Mouse (Mus musculus): ENCODE measurements around the gene Polr2h. TPM values are rescaled to one million over a fixed set of nuclear protein-coding genes. Genes with fewer than 3 reads are reported as not detected.
"Not testable (repeated sequence)": the region's sequence is repeated elsewhere in the genome, so short reads cannot be mapped to it uniquely, and the experiment has no call there.

Polr2h gene
- 121 and 125 TPM in 2 replicates for polyA plus RNA-seq (2014; fragmentation: Nextera tagmentation; extraction: Ambion mirVana)

- peak within 1 kb of the TSS; percentile 93 for H3K4me2 ChIP-seq (ENCODE audit: low read depth)
- peaks cover 6% of the 10 kb centered on the region for H3K36me3 ChIP-seq (ENCODE audit: control insufficient read depth, insufficient read depth, low read length)
- peak within 1 kb of the TSS; percentile 82 for H3K9ac ChIP-seq (ENCODE audit: low read length)
- DNase-seq (ENCODE audit: low spot score) (peak; percentile 94), ATAC-seq (ENCODE audit: insufficient read depth, low FRiP score, low TSS enrichment) (peak; percentile 64)
- peak within 1 kb of the TSS; percentile 63 for H3K4me3 ChIP-seq (ENCODE audit: low read depth, low read length)
- no peaks in the 10 kb centered on the region for H3K9me3 ChIP-seq (ENCODE audit: control insufficient read depth, low read length)
- H3K27ac ChIP-seq (ENCODE audit: low read depth, low read length), result peak within 1 kb of the TSS; percentile 88
- WGBS, result under 1% methylated on average over 62 of the region's 62 CpGs
- peaks cover 30% of the 10 kb centered on the region for H3K4me1 ChIP-seq (ENCODE audit: control insufficient read depth, insufficient read depth, low read length)
- H3K27me3 ChIP-seq (ENCODE audit: control insufficient read depth, insufficient read depth, low read length), result no peaks in the 10 kb centered on the region
These were observed at the start of gene Polr2h, which contains the start of gene Clcn2 for GRCm38 (mm10) chr16:20717181-20717977. Polr2h (plus strand) TSS chr16:20717665. Clcn2 (minus strand) TSS chr16:20717746.

DNA sequence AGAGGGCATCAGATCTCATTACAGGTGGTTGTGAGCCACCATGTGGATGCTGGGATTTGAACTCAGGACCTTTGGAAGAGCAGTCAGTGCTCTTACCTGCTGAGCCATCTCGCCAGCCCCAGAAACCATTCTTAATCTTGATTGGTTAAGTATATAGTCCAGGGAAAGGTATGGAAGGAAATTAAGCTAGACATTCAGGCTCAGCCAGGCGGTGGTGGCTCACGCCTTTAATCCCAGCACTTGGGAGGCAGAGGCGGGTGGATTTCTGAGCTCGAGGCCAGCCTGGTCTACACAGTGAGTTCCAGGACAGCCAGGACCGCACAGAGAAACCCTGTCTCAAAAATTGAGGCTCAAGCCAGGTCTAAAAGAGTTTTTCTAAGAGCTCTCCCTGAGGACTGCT lies 49.5 kb upstream of the Polr2h start, which contains the start of gene Eif4g1:
TSS of gene Eif4g1 (plus strand) at position 301 of the 400 bp plus-strand sequence.
- H3K9me3 ChIP-seq (ENCODE audit: control insufficient read depth, low read length); ATAC-seq (ENCODE audit: insufficient read depth, low FRiP score, low TSS enrichment); H3K4me3 ChIP-seq (ENCODE audit: low read depth, low read length); H3K36me3 ChIP-seq (ENCODE audit: control insufficient read depth, insufficient read depth, low read length); H3K27ac ChIP-seq (ENCODE audit: low read depth, low read length); H3K4me1 ChIP-seq (ENCODE audit: control insufficient read depth, insufficient read depth, low read length); H3K4me2 ChIP-seq (ENCODE audit: low read depth); H3K9ac ChIP-seq (ENCODE audit: low read length); DNase-seq (ENCODE audit: low spot score); H3K27me3 ChIP-seq (ENCODE audit: control insufficient read depth, insufficient read depth, low read length): not testable (repeated sequence)
- WGBS, result 95% methylated on average over 5 of the region's 6 CpGs

- DNase-seq (ENCODE audit: low spot score) (no peak), ATAC-seq (ENCODE audit: insufficient read depth, low FRiP score, low TSS enrichment) (no peak)
- Histone ChIP-seq H3K9ac (ENCODE audit: low read length) (no peak overlapping the region), H3K27me3 (ENCODE audit: control insufficient read depth, insufficient read depth, low read length) (no peaks in the 10 kb centered on the region), H3K36me3 (ENCODE audit: control insufficient read depth, insufficient read depth, low read length) (no peaks in the 10 kb centered on the region; the same call in 1 of the 2 replicates), H3K4me3 (ENCODE audit: low read depth, low read length) (no peak overlapping the region), H3K4me2 (ENCODE audit: low read depth) (no peak overlapping the region), H3K9me3 (ENCODE audit: control insufficient read depth, low read length) (no peaks in the 10 kb centered on the region), H3K27ac (ENCODE audit: low read depth, low read length) (no peak overlapping the region), H3K4me1 (ENCODE audit: control insufficient read depth, insufficient read depth, low read length) (peaks cover 18% of the 10 kb centered on the region)
- WGBS, result 95% methylated on average over 3 of the region's 3 CpGs
These were observed 47.2 kb upstream of the Polr2h start for GRCm38 (mm10) chr16:20670291-20670690.

GRCm38 (mm10) chr16:20671886-20672285 lies 45.6 kb upstream of the Polr2h start:
- Histone ChIP-seq H3K36me3 (ENCODE audit: control insufficient read depth, insufficient read depth, low read length) (no peaks in the 10 kb centered on the region; the same call in 1 of the 2 replicates), H3K4me2 (ENCODE audit: low read depth) (peak overlapping the region; percentile 46), H3K4me3 (ENCODE audit: low read depth, low read length) (peak overlapping the region; percentile 99; the same call in 1 of the 2 replicates), H3K27ac (ENCODE audit: low read depth, low read length) (no peak overlapping the region), H3K9me3 (ENCODE audit: control insufficient read depth, low read length) (no peaks in the 10 kb centered on the region), H3K4me1 (ENCODE audit: control insufficient read depth, insufficient read depth, low read length) (peaks cover 18% of the 10 kb centered on the region), H3K27me3 (ENCODE audit: control insufficient read depth, insufficient read depth, low read length) (no peaks in the 10 kb centered on the region), H3K9ac (ENCODE audit: low read length) (no peak overlapping the region; the same call in 1 of the 2 replicates)
- DNase-seq (ENCODE audit: low spot score) (no peak), ATAC-seq (ENCODE audit: insufficient read depth, low FRiP score, low TSS enrichment) (no peak)
- 26% methylated on average over 6 of the region's 6 CpGs for WGBS

DNA sequence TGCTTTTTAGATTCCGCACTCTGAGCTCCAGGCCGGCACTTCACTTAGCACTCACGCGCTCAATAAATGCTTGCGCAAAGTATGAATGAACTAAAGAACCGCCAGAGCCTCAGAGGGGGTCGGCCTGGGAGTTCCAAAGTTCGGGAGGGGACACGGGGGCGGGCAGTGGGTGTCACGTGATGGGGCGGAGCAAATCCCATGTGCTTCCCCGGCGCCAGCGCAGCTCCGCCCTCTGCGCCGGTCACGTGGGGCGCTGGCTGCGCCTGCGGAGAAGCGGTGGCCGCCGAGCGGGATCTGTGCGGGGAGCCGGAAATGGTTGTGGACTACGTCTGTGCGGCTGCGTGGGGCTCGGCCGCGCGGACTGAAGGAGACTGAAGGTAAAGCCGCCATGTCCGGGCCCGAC lies 45.0 kb upstream of the Polr2h start:
- ATAC-seq (ENCODE audit: insufficient read depth, low FRiP score, low TSS enrichment) (peak; percentile 95), DNase-seq (ENCODE audit: low spot score) (peak; percentile 96)
- peak overlapping the region; percentile 87 for H3K9ac ChIP-seq (ENCODE audit: low read length)
- peak overlapping the region; percentile 97 for H3K4me2 ChIP-seq (ENCODE audit: low read depth)
- no peaks in the 10 kb centered on the region for H3K9me3 ChIP-seq (ENCODE audit: control insufficient read depth, low read length)
- H3K4me1 ChIP-seq (ENCODE audit: control insufficient read depth, insufficient read depth, low read length), result peaks cover 18% of the 10 kb centered on the region
- H3K4me3 ChIP-seq (ENCODE audit: low read depth, low read length), result peak overlapping the region; percentile 99
- H3K27ac ChIP-seq (ENCODE audit: low read depth, low read length), result peak overlapping the region; percentile 93
- no peaks in the 10 kb centered on the region for H3K27me3 ChIP-seq (ENCODE audit: control insufficient read depth, insufficient read depth, low read length)
- H3K36me3 ChIP-seq (ENCODE audit: control insufficient read depth, insufficient read depth, low read length), result peaks cover under 1% of the 10 kb centered on the region
- under 1% methylated on average over 34 of the region's 38 CpGs for WGBS

DNA sequence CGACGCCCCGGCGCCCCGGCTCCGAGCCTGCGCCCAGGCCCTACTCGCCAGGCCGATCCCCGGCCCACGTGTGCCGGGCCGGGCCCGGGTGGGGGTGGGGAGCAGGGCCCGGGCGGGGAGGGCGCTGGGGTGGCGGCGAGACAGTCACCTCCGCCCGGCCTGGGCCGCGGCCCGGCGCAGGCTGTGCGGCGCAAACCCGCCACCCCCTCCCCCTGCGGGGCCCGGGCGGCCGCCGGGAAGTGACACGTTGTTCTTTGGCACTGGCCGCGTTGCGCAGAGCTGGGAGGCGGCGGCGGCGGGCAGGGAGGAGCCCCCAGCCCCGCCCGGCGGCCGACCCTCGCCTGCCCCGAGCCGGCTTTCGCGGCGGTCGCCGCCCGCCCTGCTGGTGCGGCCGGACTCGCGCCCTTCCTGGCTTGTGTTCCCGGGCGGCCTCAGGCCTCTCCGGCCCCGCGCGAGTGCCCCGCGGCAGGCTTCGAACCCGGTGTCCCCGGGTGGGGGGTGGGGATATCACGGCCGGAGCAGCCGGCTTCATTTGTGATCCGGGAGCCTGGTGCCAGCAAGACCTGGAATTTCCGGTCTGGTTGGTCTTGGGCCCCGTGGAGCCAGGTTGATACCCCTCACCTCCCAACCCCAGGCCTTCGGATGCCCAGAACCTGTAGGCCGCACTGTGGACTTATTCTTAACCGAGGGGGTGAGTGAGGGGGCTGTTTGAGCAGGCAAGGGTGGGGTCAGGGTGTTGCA lies 44.3 kb upstream of the Polr2h start:
- H3K4me1 ChIP-seq (ENCODE audit: control insufficient read depth, insufficient read depth, low read length), result peaks cover 18% of the 10 kb centered on the region
- H3K9me3 ChIP-seq (ENCODE audit: control insufficient read depth, low read length), result no peaks in the 10 kb centered on the region
- H3K36me3 ChIP-seq (ENCODE audit: control insufficient read depth, insufficient read depth, low read length), result peaks cover 6% of the 10 kb centered on the region
- DNase-seq (ENCODE audit: low spot score), result peak; percentile 26
- peak; percentile 82 for ATAC-seq (ENCODE audit: insufficient read depth, low FRiP score, low TSS enrichment)
- peak overlapping the region; percentile 99 for H3K4me3 ChIP-seq (ENCODE audit: low read depth, low read length)
- H3K27me3 ChIP-seq (ENCODE audit: control insufficient read depth, insufficient read depth, low read length), result no peaks in the 10 kb centered on the region
- WGBS, result under 1% methylated on average over 60 of the region's 78 CpGs
- H3K9ac ChIP-seq (ENCODE audit: low read length), result peak overlapping the region; percentile 87
- peak overlapping the region; percentile 93 for H3K27ac ChIP-seq (ENCODE audit: low read depth, low read length)
- peak overlapping the region; percentile 97 for H3K4me2 ChIP-seq (ENCODE audit: low read depth)

GRCm38 (mm10) chr16:20673706-20674303 lies 43.7 kb upstream of the Polr2h start:
- peaks cover 12% of the 10 kb centered on the region for H3K36me3 ChIP-seq (ENCODE audit: control insufficient read depth, insufficient read depth, low read length)
- H3K9ac ChIP-seq (ENCODE audit: low read length), result peak overlapping the region; percentile 87
- no peaks in the 10 kb centered on the region for H3K9me3 ChIP-seq (ENCODE audit: control insufficient read depth, low read length)
- H3K27me3 ChIP-seq (ENCODE audit: control insufficient read depth, insufficient read depth, low read length), result no peaks in the 10 kb centered on the region
- peak overlapping the region; percentile 97 for H3K4me2 ChIP-seq (ENCODE audit: low read depth)
- DNase-seq (ENCODE audit: low spot score) (peak; percentile 14), ATAC-seq (ENCODE audit: insufficient read depth, low FRiP score, low TSS enrichment) (no peak)
- peaks cover 18% of the 10 kb centered on the region for H3K4me1 ChIP-seq (ENCODE audit: control insufficient read depth, insufficient read depth, low read length)
- peak overlapping the region; percentile 93; the same call in 1 of the 2 replicates for H3K27ac ChIP-seq (ENCODE audit: low read depth, low read length)
- peak overlapping the region; percentile 99 for H3K4me3 ChIP-seq (ENCODE audit: low read depth, low read length)
- 17% methylated on average over 14 of the region's 14 CpGs for WGBS

DNA sequence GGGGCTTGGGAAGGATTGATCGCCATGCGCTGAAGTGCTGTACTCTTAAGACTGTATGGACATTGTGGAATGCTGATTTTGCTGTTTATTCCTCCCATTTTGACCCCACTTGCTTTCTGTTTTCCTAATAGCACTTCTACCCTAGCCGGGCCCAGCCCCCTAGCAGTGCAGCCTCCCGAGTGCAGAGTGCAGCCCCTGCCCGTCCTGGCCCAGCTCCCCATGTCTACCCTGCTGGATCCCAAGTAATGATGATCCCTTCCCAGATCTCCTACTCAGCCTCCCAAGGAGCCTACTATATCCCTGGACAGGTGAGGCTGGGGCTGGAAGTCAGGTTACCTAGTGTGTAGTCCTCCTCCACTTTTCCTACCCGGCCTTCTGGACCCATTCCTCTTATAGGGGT lies 42.3 kb upstream of the Polr2h start:
- no peak for ATAC-seq (ENCODE audit: insufficient read depth, low FRiP score, low TSS enrichment)
- Histone ChIP-seq H3K27ac (ENCODE audit: low read depth, low read length) (no peak overlapping the region), H3K27me3 (ENCODE audit: control insufficient read depth, insufficient read depth, low read length) (no peaks in the 10 kb centered on the region), H3K4me3 (ENCODE audit: low read depth, low read length) (no peak overlapping the region), H3K4me2 (ENCODE audit: low read depth) (no peak overlapping the region), H3K9me3 (ENCODE audit: control insufficient read depth, low read length) (no peaks in the 10 kb centered on the region), H3K36me3 (ENCODE audit: control insufficient read depth, insufficient read depth, low read length) (peaks cover 17% of the 10 kb centered on the region), H3K4me1 (ENCODE audit: control insufficient read depth, insufficient read depth, low read length) (peaks cover 18% of the 10 kb centered on the region), H3K9ac (ENCODE audit: low read length) (no peak overlapping the region)
- no peak for DNase-seq (ENCODE audit: low spot score)
- 93% methylated on average over 6 of the region's 6 CpGs for WGBS
